Mouse (Mus musculus) heart, adult 9 months (tissue): Measurements from ENCODE around the gene Gm1113.
A peak's percentile ranks its signal among the peaks of the same experiment; 100 is the strongest.

Experiments used
- DNase-seq, 2 experiments: peaks; one replicate each; pipeline ENCODE4 v3.0.0; 2022; ENCODE audit warnings: low spot score in 2 of 2

Gm1113 gene

DNA sequence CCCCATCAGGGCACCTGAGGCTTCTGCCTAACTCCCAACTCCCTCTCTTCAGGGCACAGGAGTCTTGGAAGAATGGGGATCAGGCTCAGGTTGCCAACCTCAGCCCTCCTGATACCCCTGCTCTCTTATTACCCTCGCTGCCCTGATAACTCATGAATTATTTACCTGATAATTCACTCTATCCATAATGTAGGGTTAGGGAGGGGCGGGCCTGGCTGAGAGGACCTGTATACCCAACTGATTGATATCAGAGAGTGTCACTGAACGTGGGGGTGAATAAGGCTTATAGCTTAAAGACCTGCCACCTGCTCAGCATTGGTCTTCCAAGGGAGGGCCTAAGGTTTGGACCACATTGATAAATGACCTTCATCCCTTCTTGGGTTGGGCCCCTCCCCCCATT lies at the start of gene Gm1113:
TSS of gene Gm1113 (minus strand) at position 101 of the 400 bp plus-strand sequence.
- no peak for DNase-seq

GRCm38 (mm10) chr9:35564536-35565240 lies 46.6 kb upstream of the Gm1113 start:
- DNase-seq: no peak

DNA sequence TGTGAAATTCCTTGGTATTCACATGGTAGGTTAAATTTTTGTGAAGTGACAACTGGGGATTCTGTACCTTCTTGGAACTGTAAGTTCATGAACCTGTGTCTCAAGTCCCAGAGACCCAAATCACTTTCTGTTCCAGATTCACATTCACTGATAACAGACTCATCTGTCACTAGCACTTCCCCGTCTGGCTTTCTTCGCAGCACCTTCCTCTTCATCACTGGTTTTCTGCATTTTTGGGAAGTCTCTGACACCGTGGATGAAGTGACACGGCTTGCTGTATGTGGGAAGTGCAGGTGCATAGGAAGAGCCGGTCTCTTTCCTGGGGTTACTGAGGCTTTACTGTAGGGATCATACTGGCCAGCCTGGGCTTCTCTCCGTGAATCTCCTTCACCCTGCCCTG lies 43.5 kb upstream of the Gm1113 start:
- DNase-seq: no peak

DNA sequence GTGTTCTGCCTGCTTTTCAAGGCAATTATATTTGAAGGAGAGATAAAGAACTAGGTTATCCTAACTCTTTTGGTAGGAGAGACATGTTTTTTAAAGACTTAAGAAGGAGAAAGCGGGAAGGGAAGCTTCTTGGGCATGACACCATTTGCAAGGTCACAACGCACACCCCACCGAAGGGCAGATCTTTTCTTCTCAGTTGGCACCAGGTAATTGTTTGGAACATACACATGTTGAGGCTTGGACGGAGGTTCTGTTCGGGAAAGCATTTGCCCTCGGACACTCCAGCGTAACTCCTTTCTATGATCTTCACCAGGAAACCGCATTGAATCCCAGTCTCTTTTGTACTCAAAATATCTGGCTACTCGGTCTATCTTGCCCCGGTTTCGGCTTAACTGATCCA lies 43.0 kb upstream of the Gm1113 start:
- DNase-seq: no peak

DNA sequence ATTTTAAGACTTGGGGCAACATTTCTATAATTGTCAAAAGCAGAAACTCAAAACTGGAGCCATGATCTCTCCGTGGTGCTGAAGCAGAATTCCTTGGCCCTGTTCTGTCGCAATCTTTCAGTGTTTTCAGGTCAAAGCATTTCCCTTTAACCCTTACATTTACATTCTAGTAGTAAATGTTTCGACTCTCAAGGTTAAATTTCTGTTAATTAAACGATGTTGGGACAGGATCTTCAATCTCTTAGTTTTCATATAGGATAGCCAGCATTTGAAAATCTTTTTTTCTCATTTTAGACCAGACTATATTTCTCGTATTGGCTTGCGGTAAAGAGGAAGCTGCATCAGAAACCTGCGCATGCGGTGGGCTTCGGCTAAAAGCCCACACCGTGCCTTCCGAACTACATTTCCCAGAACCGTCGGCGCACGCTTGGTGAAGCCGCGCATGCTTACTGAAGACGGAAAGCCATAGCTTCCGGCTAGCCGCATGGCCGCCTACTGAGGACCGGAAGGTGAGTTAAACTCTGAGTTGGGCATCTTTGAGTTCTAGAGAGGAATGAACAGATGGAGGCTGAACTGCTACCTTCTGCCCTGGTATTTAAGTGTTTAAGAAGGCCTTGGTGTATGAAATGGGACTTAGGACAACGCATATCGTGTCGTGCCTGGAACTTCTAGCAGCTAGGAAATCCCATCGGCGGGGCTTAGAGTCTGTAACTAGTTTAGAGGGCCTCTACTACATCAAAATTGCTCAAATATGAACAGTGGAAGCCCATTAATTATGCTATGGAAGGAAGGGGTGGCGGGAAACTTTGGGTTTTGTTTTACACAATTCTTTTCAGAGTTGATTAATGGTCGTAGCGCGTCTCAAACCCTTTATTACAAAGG lies 41.2 kb upstream of the Gm1113 start:
- DNase-seq: peak; percentile 66 to 76

DNA sequence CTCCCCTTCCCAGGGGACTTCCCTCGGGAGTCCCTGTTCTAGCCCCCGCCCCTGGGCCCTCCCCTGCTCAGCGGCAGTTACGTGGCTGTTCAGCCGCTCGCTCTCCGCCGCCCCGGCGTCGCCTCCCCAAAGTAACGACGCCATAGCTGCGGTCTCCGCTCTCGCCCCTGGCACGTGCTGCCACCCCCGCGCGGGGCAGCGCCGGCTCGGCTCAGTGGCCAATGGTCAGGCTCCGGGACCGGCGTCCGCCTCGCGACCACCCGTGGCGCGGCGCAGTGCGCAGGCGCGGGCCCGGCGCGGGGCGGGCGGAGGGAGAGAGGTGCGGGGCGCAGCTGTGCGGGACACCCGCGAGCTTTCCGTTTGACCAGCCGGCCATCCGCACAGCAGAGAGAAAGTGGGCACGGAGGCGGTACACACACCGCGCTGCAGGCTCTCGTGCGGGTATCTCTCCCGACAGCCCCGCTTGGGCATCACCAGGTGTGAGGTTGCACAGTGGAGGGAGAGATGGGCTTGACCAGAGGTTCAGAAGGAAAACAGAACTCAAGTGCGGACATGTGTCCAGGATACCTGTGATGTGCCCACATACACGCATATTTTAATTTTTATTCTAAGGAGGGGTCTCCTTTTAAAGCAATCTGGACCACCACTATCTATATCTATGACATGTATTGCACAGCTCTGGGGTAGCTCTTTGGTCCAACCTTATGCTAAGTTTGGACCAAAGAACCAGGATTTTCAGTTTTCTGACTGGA lies 40.4 kb upstream of the Gm1113 start, which contains the start of the genes Ddx25 and Pus3:
TSS of gene Ddx25 (minus strand) at position 272 of the 752 bp plus-strand sequence.
TSS of gene Pus3 (plus strand) at position 339 of the 752 bp plus-strand sequence.
- DNase-seq: no peak

GRCm38 (mm10) chr9:35556494-35557102 lies 38.5 kb upstream of the Gm1113 start:
- DNase-seq: no peak

GRCm38 (mm10) chr9:35548455-35548854 lies 30.4 kb upstream of the Gm1113 start:
- no peak for DNase-seq

GRCm38 (mm10) chr9:35546745-35547144 lies 28.7 kb upstream of the Gm1113 start:
- no peak for DNase-seq

DNA sequence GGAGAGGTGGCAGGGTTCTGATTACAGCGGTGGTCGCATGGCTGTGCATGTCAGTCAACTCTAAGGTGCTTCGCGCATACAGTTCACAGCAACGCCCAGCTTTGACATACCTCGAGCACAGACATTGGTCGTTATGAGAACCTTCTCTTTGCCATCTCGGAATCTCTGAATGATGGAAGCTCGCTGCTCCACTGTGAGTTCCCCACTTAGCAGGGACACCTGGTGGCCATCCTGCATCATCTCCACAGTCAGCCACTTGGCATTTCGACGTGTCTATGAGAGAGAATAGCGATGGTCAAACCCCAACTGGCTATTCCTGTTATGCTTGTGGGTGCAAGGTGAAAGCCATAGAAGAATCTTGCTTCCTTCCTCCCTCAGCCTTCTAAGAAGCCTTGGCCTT lies 27.6 kb upstream of the Gm1113 start:
- DNase-seq: no peak

DNA sequence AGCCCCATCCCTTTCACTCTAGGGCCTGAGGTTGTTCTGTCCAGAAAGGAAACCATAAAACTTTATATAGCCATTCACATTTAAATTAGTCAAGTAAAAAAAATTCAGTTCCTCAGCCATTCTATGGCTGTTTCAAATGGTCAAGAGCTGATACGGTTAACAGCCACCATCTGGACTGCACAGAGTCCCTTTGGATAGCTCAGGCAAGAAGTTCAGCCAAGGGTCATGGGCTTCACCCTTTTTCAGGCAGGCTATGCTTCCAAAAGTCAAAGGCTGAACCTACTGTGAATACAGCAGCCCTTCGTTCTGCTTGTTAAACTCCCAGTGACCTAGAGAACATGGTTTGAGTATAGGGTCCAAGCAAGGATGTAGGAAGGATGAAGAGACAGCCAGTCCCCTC lies 26.6 kb upstream of the Gm1113 start:
- DNase-seq: peak in 1 of 2 experiments; percentile 39

DNA sequence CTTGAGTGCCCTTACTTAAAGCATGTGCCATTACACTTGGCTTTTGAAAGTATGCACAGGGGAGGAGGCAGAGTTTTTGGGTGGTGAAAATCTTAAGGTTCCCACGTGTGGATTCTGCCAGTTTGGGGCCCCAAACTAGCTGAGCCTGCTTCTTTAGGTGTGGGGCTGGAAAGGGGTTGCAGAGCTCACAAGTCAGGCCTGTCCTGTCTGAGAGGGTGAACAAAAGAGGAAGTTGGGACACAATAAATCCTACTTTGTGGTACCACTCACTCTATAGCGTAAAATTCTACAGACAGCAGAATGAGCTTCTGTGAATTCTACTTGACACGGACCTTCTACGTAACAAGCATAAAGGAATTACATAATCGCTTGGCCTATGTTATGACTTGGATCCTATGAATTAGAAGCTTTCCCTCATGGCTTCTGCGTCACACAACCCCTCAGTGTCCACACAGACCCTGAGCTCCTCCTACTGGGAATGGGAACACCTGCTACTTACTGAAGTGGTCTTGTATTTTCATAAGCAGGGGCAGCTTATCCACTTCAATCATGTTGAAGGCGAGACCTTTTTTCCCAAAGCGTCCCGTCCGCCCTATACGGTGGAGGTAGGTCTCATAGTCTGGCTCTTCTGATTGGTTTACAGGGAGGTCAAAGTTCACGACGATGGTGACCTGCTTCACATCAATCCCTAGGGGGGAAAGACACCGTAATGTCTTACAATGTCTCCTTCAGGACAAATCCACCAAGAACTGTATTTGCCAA lies 25.2 kb upstream of the Gm1113 start:
- DNase-seq: no peak

GRCm38 (mm10) chr9:35541941-35542340 lies 23.9 kb upstream of the Gm1113 start:
- no peak for DNase-seq

DNA sequence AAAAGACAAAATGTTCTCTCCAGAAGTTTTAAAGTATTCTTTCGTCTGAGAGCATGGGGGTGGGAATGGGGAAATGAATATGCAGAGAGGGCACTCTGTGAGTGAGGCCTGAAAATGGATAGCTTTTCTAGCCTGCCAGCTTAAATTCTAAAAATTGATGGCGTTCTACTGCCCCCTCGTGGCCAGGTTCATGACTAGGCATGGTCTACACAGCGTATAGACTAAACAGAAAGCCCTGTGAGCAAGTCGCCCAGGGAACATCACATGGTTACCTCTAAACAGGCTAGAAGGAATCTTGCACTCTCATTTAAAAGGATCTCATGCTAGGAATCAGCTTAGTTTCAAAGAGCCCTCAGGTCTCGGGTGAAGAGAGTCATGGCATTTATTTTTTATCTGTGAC lies 23.4 kb upstream of the Gm1113 start:
- DNase-seq: peak in 1 of 2 experiments; percentile 54

GRCm38 (mm10) chr9:35541024-35541423 lies 23.0 kb upstream of the Gm1113 start:
- DNase-seq: no peak

GRCm38 (mm10) chr9:35539001-35539750 lies 21.1 kb upstream of the Gm1113 start:
- DNase-seq: no peak

DNA sequence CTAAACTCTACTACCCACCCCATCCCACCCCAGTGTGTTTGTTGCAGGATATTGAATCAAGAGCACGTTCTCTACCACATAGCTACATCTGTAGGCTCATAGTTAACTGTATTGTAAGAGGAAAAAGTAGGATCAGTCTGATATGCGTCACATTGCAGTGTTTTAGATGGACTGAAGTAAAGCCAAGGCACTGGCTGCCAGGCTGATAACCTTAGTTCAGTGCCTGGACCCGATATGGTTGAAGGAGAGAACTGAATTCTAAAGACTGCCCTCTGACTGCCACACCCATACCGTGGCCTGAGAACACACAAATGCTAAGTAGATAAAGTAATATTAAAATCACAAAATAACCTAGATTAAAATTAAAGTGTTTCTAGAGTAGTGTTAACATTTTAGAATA lies 17.8 kb upstream of the Gm1113 start:
- no peak for DNase-seq

DNA sequence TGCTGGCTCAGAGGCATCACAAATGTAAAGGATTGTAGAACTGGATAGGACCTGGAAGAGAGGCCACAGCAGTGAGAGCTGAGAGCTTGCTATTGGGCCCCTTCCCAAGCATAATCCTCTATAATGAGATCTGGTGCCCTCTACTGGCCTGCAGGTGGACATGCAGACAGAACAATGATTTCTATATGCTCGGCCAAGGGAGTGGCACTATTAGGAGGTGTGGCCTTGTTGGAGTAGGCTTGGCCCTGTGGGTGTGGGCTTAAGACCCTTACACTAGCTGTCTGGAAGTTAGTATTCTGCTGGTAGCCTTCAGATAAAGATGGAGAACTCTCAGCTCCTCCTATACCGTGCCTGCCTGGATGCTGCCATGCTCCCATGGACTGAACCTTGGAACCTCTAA lies 17.0 kb upstream of the Gm1113 start:
- peak in 1 of 2 experiments; percentile 51 for DNase-seq

DNA sequence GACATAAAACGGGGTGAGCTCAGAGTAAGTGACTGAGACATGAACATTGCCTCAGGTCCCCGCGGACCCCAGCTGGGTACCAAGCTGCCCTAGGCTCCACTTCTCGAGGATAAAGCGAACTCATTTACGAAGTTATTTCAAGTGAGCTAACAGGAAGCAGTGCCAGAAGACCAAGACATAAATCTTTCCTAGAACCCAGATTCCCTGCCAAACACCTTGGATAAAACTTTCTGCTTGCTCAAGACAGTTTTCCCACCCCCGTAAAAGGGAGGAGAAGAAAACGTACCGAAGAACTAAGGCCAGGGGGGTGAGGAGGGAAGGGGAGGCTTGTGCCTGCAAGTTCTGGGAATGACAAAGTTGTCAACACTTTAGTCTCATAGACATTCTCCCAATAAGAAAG lies 15.2 kb upstream of the Gm1113 start:
- no peak for DNase-seq

DNA sequence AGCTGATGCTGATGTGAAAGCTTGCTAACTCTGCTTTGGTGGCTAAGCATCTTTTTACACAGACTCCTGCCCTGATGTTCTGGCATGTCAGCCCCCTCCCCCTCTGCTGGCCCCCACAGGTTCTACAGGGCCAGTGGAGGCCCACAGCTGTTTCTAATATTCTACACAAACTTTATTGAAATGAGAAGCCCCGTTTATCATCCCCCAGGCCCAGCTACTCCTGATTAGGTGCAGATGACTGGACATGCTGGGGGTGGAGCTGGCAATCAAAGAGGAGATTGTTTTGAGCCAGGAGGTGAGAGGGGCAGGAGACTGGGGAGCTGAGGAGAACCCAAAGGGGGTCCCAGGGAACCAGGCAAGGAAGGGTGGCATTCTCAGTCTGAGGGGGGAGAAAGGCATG lies 11.7 kb upstream of the Gm1113 start:
- no peak for DNase-seq
